Mouse (Mus musculus): ENCODE data around the gene Akap11.

- TF ChIP-seq CTCF (IDR thresholded peaks at IDR 0.05; ENCODE audit: insufficient read depth, low read depth, low read length) (no peak), POLR2A (IDR thresholded peaks at IDR 0.05; ENCODE audit: insufficient read depth, low read depth, low read length) (no peak)
These were observed 3.2 kb upstream of the Akap11 start for GRCm38 (mm10) chr14:78539821-78540220.

All from olfactory bulb, adult 2 months (tissue).